Mouse (Mus musculus): ENCODE data around the gene Olfr69. TPM values are rescaled to one million over a fixed set of nuclear protein-coding genes. Genes with fewer than 3 reads are reported as not detected.
"Not testable (repeated sequence)": the region's sequence is repeated elsewhere in the genome, so short reads cannot be mapped to it uniquely, and the experiment has no call there.

The Olfr69 gene
- total RNA-seq, 2 experiments from 2014 or later = 1.1 to 2.7 TPM

DNA sequence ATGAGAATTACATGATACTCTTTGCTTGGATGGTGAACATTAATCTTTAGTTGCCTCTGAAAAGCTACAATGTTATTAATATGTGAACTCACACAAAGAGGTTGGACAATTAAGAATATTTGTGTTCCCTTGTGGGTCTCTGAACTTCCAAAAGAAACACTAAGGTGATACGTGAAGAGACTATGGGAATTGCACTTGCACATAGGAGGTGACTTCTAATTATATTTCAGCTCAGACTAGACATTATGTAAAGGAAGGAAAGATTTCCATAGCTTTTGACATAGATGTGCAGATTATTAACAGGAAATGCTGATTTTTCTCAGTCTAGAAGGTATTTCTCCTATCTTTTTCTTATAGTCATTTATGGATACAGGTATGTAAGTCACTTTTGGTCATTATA is 41.3 kb downstream of the Olfr69 start, which contains the start of gene Olfr628:
Gene Olfr628 (plus strand): TSS at position 301 of the 400 bp plus-strand sequence.
- ATAC-seq (replicated peaks; ENCODE audit: low FRiP score, poor library complexity, severe bottlenecking) = no peak

GRCm38 (mm10) chr7:103716398-103716797 is 55.0 kb downstream of the Olfr69 start:
- ATAC-seq (replicated peaks; ENCODE audit: low FRiP score, poor library complexity, severe bottlenecking) = not testable (repeated sequence)

Other genes starting within 250 kb of the Olfr69 start
Only the 30 nearest of the 32 such genes appear.
- gene Olfr613, start 223.5 kb downstream of the Olfr69 start, total RNA-seq (2015; ENCODE audit: low replicate concordance) = not detected in 2 replicates
- gene Olfr613, start 223.5 kb downstream of the Olfr69 start, total RNA-seq (2017; ENCODE audit: low replicate concordance) = 0.70 TPM in 1 of 2 replicates, not detected in the other
- gene Olfr615, start 215.5 kb downstream of the Olfr69 start, total RNA-seq (2015; ENCODE audit: low replicate concordance) = not detected in 2 replicates
- not detected in 2 replicates for gene Olfr615, start 215.5 kb downstream of the Olfr69 start, total RNA-seq (2017; ENCODE audit: low replicate concordance)
- gene Olfr616, start 202.5 kb downstream of the Olfr69 start, total RNA-seq (2015; ENCODE audit: low replicate concordance) = not detected in 2 replicates
- gene Olfr616, start 202.5 kb downstream of the Olfr69 start, total RNA-seq (2017; ENCODE audit: low replicate concordance) = not detected in 2 replicates
- not detected in 2 replicates for gene Olfr617, start 198.5 kb downstream of the Olfr69 start, total RNA-seq (2015; ENCODE audit: low replicate concordance)
- not detected in 2 replicates for gene Olfr617, start 198.5 kb downstream of the Olfr69 start, total RNA-seq (2017; ENCODE audit: low replicate concordance)
- not detected in 2 replicates for gene Olfr618, start 181.5 kb downstream of the Olfr69 start, total RNA-seq (2015; ENCODE audit: low replicate concordance)
- gene Olfr618, start 181.5 kb downstream of the Olfr69 start, total RNA-seq (2017; ENCODE audit: low replicate concordance) = not detected in 2 replicates
- not detected in 2 replicates for gene Olfr619, start 171.0 kb downstream of the Olfr69 start, total RNA-seq (2015; ENCODE audit: low replicate concordance)
- gene Olfr619, start 171.0 kb downstream of the Olfr69 start, total RNA-seq (2017; ENCODE audit: low replicate concordance) = not detected in 2 replicates
- not detected in 2 replicates for gene Olfr620, start 159.1 kb downstream of the Olfr69 start, total RNA-seq (2015; ENCODE audit: low replicate concordance)
- not detected in 2 replicates for gene Olfr620, start 159.1 kb downstream of the Olfr69 start, total RNA-seq (2017; ENCODE audit: low replicate concordance)
- gene Olfr622, start 128.9 kb downstream of the Olfr69 start, total RNA-seq (2015; ENCODE audit: low replicate concordance) = not detected in 2 replicates
- not detected in 2 replicates for gene Olfr622, start 128.9 kb downstream of the Olfr69 start, total RNA-seq (2017; ENCODE audit: low replicate concordance)
- gene Olfr623, start 107.9 kb downstream of the Olfr69 start, total RNA-seq (2015; ENCODE audit: low replicate concordance) = not detected in 2 replicates
- gene Olfr623, start 107.9 kb downstream of the Olfr69 start, total RNA-seq (2017; ENCODE audit: low replicate concordance) = not detected in 2 replicates
- 0.21 TPM in 1 of 2 replicates, not detected in the other for gene Olfr624, start 100.4 kb downstream of the Olfr69 start, total RNA-seq (2015; ENCODE audit: low replicate concordance)
- not detected in 2 replicates for gene Olfr624, start 100.4 kb downstream of the Olfr69 start, total RNA-seq (2017; ENCODE audit: low replicate concordance)
- gene Olfr625-ps1, start 88.9 kb downstream of the Olfr69 start, total RNA-seq (2015; ENCODE audit: low replicate concordance) = not detected in 2 replicates
- gene Olfr625-ps1, start 88.9 kb downstream of the Olfr69 start, total RNA-seq (2017; ENCODE audit: low replicate concordance) = not detected in 2 replicates
- not detected in 2 replicates for gene Olfr243, start 56.9 kb downstream of the Olfr69 start, total RNA-seq (2015; ENCODE audit: low replicate concordance)
- 0.28 TPM in 1 of 2 replicates, not detected in the other for gene Olfr243, start 56.9 kb downstream of the Olfr69 start, total RNA-seq (2017; ENCODE audit: low replicate concordance)
- gene Olfr628, start 41.2 kb downstream of the Olfr69 start, total RNA-seq (2015; ENCODE audit: low replicate concordance) = not detected in 2 replicates
- gene Olfr628, start 41.2 kb downstream of the Olfr69 start, total RNA-seq (2017; ENCODE audit: low replicate concordance) = not detected in 2 replicates
- gene Olfr629, start 26.7 kb downstream of the Olfr69 start, total RNA-seq (2015; ENCODE audit: low replicate concordance) = not detected in 2 replicates
- 0.43 TPM in 1 of 2 replicates, not detected in the other for gene Olfr629, start 26.7 kb downstream of the Olfr69 start, total RNA-seq (2017; ENCODE audit: low replicate concordance)
- not detected in 2 replicates for gene Olfr630, start 14.3 kb downstream of the Olfr69 start, total RNA-seq (2015; ENCODE audit: low replicate concordance)
- 1.5 TPM in 1 of 2 replicates, not detected in the other for gene Olfr630, start 14.3 kb downstream of the Olfr69 start, total RNA-seq (2017; ENCODE audit: low replicate concordance)
- gene Olfr68, start 8.1 kb upstream of the Olfr69 start, total RNA-seq (2015; ENCODE audit: low replicate concordance) = 1.0 and 1.3 TPM in 2 replicates
- gene Olfr68, start 8.1 kb upstream of the Olfr69 start, total RNA-seq (2017; ENCODE audit: low replicate concordance) = 1.4 and 1.5 TPM in 2 replicates
- 5.0 and 10.2 TPM in 2 replicates for gene Olfr67, start 20.2 kb upstream of the Olfr69 start, total RNA-seq (2015; ENCODE audit: low replicate concordance)
- gene Olfr67, start 20.2 kb upstream of the Olfr69 start, total RNA-seq (2017; ENCODE audit: low replicate concordance) = 2.8 and 4.2 TPM in 2 replicates
- gene Hbb-bt, start 42.4 kb upstream of the Olfr69 start, total RNA-seq (2015; ENCODE audit: low replicate concordance) = 39,556 and 40,045 TPM in 2 replicates
- gene Hbb-bt, start 42.4 kb upstream of the Olfr69 start, total RNA-seq (2017; ENCODE audit: low replicate concordance) = 14,681 and 15,230 TPM in 2 replicates
- gene Hbb-bs, start 56.5 kb upstream of the Olfr69 start, total RNA-seq (2015; ENCODE audit: low replicate concordance) = 179,259 and 187,171 TPM in 2 replicates
- 69,583 and 76,927 TPM in 2 replicates for gene Hbb-bs, start 56.5 kb upstream of the Olfr69 start, total RNA-seq (2017; ENCODE audit: low replicate concordance)
- gene Hbb-bh2, start 68.9 kb upstream of the Olfr69 start, total RNA-seq (2015; ENCODE audit: low replicate concordance) = not detected in 2 replicates
- gene Hbb-bh2, start 68.9 kb upstream of the Olfr69 start, total RNA-seq (2017; ENCODE audit: low replicate concordance) = 1.0 and 4.6 TPM in 2 replicates
- gene Hbb-bh1, start 71.6 kb upstream of the Olfr69 start, total RNA-seq (2015; ENCODE audit: low replicate concordance) = not detected in 2 replicates
- not detected in 2 replicates for gene Hbb-bh1, start 71.6 kb upstream of the Olfr69 start, total RNA-seq (2017; ENCODE audit: low replicate concordance)
- 2.9 and 8.6 TPM in 2 replicates for gene Hbb-y, start 81.6 kb upstream of the Olfr69 start, total RNA-seq (2015; ENCODE audit: low replicate concordance)
- not detected in 2 replicates for gene Hbb-y, start 81.6 kb upstream of the Olfr69 start, total RNA-seq (2017; ENCODE audit: low replicate concordance)
- not detected in 2 replicates for gene Olfr66, start 114.7 kb upstream of the Olfr69 start, total RNA-seq (2015; ENCODE audit: low replicate concordance)
- gene Olfr66, start 114.7 kb upstream of the Olfr69 start, total RNA-seq (2017; ENCODE audit: low replicate concordance) = not detected in 2 replicates
- gene Olfr64, start 122.9 kb upstream of the Olfr69 start, total RNA-seq (2015; ENCODE audit: low replicate concordance) = not detected in 2 replicates
- 0.14 and 0.34 TPM in 2 replicates for gene Olfr64, start 122.9 kb upstream of the Olfr69 start, total RNA-seq (2017; ENCODE audit: low replicate concordance)
- not detected in 2 replicates for gene Olfr65, start 131.9 kb upstream of the Olfr69 start, total RNA-seq (2015; ENCODE audit: low replicate concordance)
- gene Olfr65, start 131.9 kb upstream of the Olfr69 start, total RNA-seq (2017; ENCODE audit: low replicate concordance) = 0.28 TPM in 1 of 2 replicates, not detected in the other
- 1.0 TPM in 1 of 2 replicates, not detected in the other for gene Olfr631, start 157.2 kb upstream of the Olfr69 start, total RNA-seq (2015; ENCODE audit: low replicate concordance)
- 2.1 TPM in 1 of 2 replicates, not detected in the other for gene Olfr631, start 157.2 kb upstream of the Olfr69 start, total RNA-seq (2017; ENCODE audit: low replicate concordance)
- not detected in 2 replicates for gene Olfr632, start 162.8 kb upstream of the Olfr69 start, total RNA-seq (2015; ENCODE audit: low replicate concordance)
- 1.7 TPM in 1 of 2 replicates, not detected in the other for gene Olfr632, start 162.8 kb upstream of the Olfr69 start, total RNA-seq (2017; ENCODE audit: low replicate concordance)
- gene Olfr633, start 172.8 kb upstream of the Olfr69 start, total RNA-seq (2015; ENCODE audit: low replicate concordance) = not detected in 2 replicates
- gene Olfr633, start 172.8 kb upstream of the Olfr69 start, total RNA-seq (2017; ENCODE audit: low replicate concordance) = not detected in 2 replicates
- not detected in 2 replicates for gene Olfr635, start 199.6 kb upstream of the Olfr69 start, total RNA-seq (2015; ENCODE audit: low replicate concordance)
- 0.09 and 0.14 TPM in 2 replicates for gene Olfr635, start 199.6 kb upstream of the Olfr69 start, total RNA-seq (2017; ENCODE audit: low replicate concordance)
- not detected in 2 replicates for gene Olfr638, start 227.2 kb upstream of the Olfr69 start, total RNA-seq (2015; ENCODE audit: low replicate concordance)
- not detected in 2 replicates for gene Olfr638, start 227.2 kb upstream of the Olfr69 start, total RNA-seq (2017; ENCODE audit: low replicate concordance)

All from erythroblast, adult 5-6 weeks (primary cell).